Mouse (Mus musculus) frontal cortex, postnatal 25 days (tissue): ENCODE measurements at regions not wholly inside any gene's neighbourhood (a gene's known extent, or its start where the extent isn't known, plus 50 kb on each side); places are given as distances from the start of the nearest gene placed in this dataset.
"Not testable (repeated sequence)": the region's sequence is repeated elsewhere in the genome, so short reads cannot be mapped to it uniquely, and the experiment has no call there.

Experiments
- DNase-seq, 2 experiments: peaks; one replicate each; pipeline ENCODE4 v3.0.0; 2022; ENCODE audit warnings: low spot score in 2 of 2

- no peak for DNase-seq
Observed at GRCm38 (mm10) chr7:137977527-137977926, 420.0 kb downstream of the Tcerg1l start.

DNA sequence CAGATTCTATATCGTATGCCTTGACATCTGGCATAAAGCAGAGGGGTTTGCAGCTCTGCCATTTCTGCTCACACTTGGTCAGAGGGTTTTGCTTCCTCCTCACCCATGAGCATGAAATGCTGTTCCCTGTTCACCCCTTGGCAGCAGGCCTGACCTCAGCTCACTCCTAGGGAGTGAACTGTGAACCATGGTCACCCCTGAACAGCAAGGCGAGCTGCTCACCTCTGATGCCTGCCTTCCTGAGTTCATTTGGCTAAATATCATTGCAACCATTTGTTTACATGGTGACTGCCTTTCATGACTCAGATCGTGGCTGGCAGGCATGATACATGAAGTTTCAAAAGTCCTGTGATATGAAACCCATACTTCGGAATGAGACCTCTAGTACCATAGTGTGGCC, 418.2 kb downstream of the Tcerg1l start:
- no peak for DNase-seq

GRCm38 (mm10) chr7:138005806-138006205, 391.7 kb downstream of the Tcerg1l start:
- no peak for DNase-seq

DNA sequence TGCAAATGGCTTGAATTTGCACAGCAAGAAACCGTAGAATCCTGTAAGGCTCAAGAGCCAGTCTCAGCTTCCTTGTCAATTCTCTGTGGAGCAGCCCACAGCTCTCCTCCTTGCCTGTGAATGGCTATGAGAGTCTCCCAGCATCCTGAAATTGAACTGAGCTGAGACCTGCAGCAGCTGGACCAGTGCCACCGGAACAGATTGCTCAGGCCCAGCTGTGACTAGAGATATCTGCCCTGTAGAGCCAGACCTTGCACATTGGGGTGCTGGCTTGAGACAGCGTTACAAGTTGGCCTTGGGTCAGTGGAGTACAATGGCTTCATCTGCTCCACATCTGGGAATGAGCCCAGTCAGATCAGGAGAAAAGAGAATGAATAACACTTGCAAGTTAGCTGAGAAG, 390.6 kb downstream of the Tcerg1l start:
- DNase-seq: no peak

- DNase-seq: no peak
Observed at GRCm38 (mm10) chr7:138008601-138009000, 388.9 kb downstream of the Tcerg1l start.

GRCm38 (mm10) chr7:138024021-138024420, 373.5 kb downstream of the Tcerg1l start:
- not testable (repeated sequence) for DNase-seq

GRCm38 (mm10) chr7:138051696-138052095, 345.8 kb downstream of the Tcerg1l start:
- no peak for DNase-seq

GRCm38 (mm10) chr7:138054756-138055155, 342.8 kb downstream of the Tcerg1l start:
- no peak for DNase-seq

DNA sequence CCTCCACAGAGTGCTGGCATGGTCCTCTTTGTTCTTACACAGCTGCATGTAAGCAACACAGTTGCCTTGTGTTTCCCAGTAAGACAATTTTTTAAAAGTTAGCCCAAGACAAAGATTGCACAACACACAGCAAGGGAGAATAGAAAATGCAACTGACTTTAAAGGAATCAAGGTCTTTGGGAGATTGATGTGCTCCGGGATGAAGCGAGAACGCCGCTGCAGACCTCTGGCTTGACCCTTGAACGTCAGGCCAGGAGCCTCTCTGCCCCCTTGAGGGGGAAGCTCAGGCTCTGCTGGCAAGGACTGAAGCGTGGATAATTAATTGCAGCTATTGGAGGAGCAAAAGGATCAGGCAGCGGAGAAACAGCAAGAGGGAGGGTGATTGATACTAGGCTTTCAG, 336.4 kb downstream of the Tcerg1l start:
- DNase-seq: no peak

- DNase-seq: no peak
Observed at GRCm38 (mm10) chr7:138066921-138067320, 330.6 kb downstream of the Tcerg1l start.

DNA sequence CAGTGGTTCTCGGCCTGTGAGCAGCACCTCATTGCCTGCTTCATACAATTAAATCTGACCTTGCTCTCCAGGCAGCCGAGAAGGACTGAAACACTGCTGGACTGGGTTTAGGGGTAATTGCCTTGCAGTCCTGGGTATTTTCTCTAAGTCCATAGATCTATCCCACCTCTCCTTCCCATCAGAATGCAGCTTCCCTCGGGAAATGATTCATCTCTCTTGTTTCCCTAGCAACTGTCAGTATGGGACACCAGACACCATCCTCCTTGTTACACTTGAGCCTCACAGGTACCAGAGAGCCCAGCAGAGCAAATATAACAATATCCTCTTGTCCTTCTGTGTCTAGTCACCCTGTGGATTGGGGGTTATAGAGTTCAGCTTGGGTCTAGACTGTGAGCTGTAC, 322.3 kb downstream of the Tcerg1l start:
- DNase-seq: no peak

DNA sequence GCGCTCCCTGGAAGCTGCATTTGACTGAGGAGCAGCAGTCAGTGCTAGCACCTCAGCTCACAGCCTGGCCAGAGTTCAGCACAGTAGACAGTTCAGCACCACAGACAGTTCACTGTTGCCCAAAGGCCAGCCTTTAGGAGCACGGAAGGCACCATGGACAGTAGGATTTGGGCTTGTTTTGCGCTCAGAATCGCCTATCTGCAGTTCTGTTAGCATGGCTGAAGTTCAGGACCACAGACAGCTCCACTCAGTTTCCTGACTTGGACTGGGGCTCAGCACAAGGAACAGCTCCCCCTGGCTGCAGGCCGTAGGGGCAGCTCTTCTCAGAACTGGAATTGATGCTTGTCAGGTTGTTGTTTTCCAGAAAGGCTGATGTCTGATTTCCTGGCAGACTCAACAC, 313.6 kb downstream of the Tcerg1l start:
- peak; percentile 33 to 39 for DNase-seq

DNA sequence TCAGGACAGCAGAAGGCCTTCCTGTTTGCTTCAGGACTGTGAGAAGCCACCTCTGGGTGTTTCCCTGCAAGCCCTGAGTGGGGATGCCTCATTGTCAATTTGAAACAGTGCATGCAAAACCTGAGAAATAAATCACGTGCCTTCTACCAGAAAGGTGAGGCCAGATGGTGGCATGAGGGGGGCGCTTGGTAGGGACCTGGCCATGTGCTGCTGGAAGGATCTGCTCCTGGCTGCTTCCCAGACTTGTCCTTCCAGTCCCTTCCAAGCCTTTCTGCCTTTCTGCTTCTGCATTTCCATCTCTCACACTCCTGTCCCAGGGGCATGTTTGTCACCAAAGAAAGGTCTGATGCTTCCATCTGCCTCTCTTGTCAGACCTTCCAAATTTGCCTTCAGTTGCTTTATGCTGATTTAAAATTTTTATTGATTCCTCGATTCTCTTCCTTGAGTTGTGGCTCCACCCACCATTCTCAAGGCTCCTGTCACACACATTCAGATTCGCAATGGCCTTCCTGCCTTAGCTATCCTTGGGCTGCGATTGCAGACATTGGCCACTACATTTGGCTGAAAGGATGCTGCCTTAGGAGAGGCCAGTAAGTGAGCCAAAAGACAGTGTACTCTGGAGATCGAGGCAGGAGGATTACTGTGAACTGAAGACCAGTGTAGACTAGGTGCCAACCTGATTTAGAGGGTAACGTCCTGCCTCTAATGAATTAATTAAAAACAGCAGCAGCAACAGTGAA, 289.9 kb downstream of the Tcerg1l start:
- no peak for DNase-seq

DNA sequence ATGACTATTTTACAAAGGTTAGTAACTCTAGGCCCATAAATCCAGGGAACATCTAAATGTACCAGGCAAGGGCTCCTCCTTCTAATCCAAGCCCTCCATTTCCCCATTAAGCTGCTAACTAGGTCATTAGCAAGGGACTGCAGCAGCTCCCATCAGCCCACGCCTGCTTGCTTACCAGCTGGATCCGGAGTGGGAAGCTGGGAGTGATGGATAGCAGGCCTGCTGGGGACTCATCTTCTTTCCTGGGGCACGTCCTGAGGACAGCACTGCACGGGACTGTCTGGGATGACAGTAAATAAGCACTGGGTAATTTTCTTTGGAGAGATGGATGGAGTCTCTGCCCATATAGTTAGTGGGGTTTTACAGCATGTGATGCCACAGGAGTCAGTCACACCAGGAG, 276.0 kb downstream of the Tcerg1l start:
- no peak for DNase-seq

DNA sequence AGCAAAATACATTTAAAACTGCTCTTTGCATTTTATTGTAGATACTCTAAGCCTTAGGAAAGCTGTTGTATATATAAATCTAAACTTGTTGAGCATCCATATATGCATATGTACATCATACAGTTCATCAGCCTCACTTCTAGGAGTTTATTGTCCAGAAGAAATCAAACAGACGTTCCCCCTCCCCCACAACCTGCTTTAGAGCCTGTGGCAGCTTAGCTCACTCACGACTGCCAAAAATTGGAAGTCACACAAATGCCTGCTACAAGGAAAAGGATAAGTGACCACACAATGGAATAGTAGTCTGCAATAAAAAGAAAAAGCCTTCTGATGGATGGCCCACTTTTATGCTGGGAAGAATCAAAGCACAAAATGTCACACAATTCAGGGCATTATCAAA, 267.8 kb downstream of the Tcerg1l start:
- DNase-seq: no peak

DNA sequence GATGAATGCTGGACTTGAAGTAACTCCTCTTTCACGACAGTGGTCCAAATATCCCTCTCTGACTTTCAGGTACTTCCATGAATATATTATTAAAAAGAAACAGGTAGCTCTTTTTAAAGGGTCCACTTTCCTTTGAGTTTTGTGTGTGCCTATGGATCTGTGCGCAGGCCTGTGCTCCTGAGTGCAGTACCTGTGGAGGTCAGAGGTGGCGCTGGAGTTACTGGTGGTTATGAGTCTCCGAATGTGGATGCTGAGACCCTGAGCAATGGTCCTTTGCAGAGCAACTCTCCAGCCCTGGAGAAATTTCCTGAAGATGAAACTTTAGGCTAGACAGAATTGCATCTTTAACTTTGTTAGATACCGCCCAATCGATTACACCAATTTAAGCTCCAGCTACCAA, 264.1 kb downstream of the Tcerg1l start:
- DNase-seq: no peak

GRCm38 (mm10) chr7:138137934-138138333, 259.6 kb downstream of the Tcerg1l start:
- DNase-seq: no peak

DNA sequence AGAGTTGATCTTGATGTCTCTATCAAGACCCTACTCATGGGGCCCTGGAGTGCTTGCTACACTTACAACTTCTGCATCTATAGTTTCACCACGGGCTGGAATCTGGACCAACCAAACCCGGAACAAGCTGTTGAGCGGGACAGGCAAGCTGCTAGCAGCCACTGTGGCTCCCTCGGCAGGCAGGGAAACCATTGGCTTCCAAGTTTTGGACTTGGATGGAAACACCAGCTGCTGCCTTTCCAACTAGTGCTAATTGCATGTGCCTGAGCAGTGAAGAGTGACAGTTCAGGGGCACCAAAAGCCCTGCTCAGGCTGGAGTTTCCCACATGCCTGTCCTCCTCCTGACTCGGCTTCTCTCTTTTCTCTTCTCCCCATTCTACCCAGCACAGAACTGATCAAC, 257.8 kb downstream of the Tcerg1l start:
- DNase-seq: no peak

DNA sequence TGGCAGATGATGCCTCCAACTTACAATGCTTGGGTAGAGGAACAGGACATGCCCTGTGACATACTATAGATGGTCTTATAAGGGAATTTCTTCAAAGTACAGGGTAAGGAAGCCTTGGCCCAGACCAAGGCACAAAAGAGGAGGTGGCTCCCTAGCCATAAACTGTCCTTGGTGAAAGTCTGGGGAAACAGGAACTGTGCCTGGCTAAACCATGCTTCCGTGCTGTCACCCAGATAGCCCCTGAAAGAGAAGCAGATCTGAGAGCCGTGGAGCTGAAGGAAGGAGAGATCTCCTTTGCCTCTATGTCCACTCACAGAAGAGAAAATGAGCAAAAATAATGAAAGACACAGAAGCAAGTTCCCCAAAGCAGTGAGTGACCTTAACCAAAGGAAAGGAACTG, 248.0 kb downstream of the Tcerg1l start:
- DNase-seq: no peak

- DNase-seq: no peak
Observed at GRCm38 (mm10) chr7:138153455-138154167, 243.9 kb downstream of the Tcerg1l start.
